Mouse (Mus musculus) kidney, postnatal 14 days (tissue): Measurements from ENCODE around the gene Rph3a.
"Not testable (repeated sequence)": the region's sequence is repeated elsewhere in the genome, so short reads cannot be mapped to it uniquely, and the experiment has no call there.

Experiments used
- DNase-seq: peaks from one replicate; pipeline ENCODE4 v3.0.0; 2022; ENCODE audit warnings: mixed read lengths

The Rph3a gene

GRCm38 (mm10) chr5:120906791-120907733, 102.8 kb downstream of the Rph3a start, which contains the start of gene Oas1a:
Gene Oas1a (minus strand): TSS chr5:120907521.
- not testable (repeated sequence) for DNase-seq

GRCm38 (mm10) chr5:120902056-120902455, 107.8 kb downstream of the Rph3a start:
- DNase-seq, result no peak

GRCm38 (mm10) chr5:120900666-120901065, 109.2 kb downstream of the Rph3a start:
- DNase-seq, result no peak

- no peak for DNase-seq
Observed at GRCm38 (mm10) chr5:120898726-120899125, 111.2 kb downstream of the Rph3a start.

- no peak for DNase-seq
Observed at GRCm38 (mm10) chr5:120898307-120898706, 111.6 kb downstream of the Rph3a start.

- no peak for DNase-seq
Observed at GRCm38 (mm10) chr5:120895231-120895900, 114.5 kb downstream of the Rph3a start.

GRCm38 (mm10) chr5:120894692-120895091, 115.2 kb downstream of the Rph3a start:
- not testable (repeated sequence) for DNase-seq

- DNase-seq, result not testable (repeated sequence)
Observed at GRCm38 (mm10) chr5:120893866-120894265, 116.0 kb downstream of the Rph3a start.

GRCm38 (mm10) chr5:120892243-120892660, 117.6 kb downstream of the Rph3a start:
- no peak for DNase-seq

- DNase-seq, result not testable (repeated sequence)
Observed at GRCm38 (mm10) chr5:120891566-120892242, 118.2 kb downstream of the Rph3a start.

GRCm38 (mm10) chr5:120890991-120891390, 118.9 kb downstream of the Rph3a start:
- DNase-seq, result no peak
